Mouse (Mus musculus): Measurements from ENCODE around the gene Ptprf. TPM values are rescaled to one million over a fixed set of nuclear protein-coding genes. Genes with fewer than 3 reads are reported as not detected.

Gene Ptprf
- 0.15 and 0.50 TPM in 2 replicates for total RNA-seq (2017)

DNA sequence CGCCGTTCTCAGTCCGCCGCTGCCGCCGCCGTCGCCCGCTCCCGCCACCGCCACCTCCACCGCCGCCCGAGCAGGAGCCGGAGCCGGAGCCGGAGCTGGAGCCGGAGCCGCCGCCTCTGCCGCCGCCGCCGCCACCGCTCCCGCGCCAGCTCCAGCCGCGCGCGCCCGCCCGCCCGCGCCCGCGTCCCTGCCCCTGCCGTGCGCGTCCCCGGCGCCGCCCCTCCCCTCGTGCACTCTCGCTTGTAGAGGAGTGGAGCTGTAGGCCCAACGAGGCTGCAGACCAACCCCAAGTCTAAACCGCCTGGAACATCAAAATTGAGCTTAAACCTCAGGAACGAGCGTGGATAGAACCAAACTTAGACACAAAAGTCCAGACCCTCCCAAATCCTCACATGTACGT lies at the start of gene Ptprf:
Gene Ptprf (minus strand): TSS at position 175 of the 400 bp plus-strand sequence.
- no peak for ATAC-seq (replicated peaks; ENCODE audit: low read depth, poor library complexity, severe bottlenecking)

DNA sequence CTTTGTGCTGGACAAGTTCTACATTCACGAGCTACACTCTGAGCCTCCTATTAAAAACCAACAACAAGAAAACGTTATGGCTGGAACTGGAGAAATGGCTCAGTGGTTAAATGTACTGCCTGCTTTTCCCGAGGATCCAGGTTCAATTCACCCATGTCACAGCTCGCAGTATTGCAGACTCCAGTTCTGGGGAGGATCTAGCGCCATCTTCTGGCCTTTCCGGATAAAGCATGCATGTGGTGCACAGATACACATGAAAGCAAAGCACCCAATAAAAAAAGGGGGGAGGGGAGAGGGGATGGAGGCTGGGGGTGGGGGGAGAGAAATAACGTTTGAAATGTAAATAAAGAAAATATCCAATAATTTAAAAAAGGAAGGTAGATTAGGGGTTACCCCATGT lies 45.5 kb upstream of the Ptprf start:
- ATAC-seq (replicated peaks; ENCODE audit: low read depth, poor library complexity, severe bottlenecking), result peak; percentile 89; the same call in 1 of the 2 replicates

DNA sequence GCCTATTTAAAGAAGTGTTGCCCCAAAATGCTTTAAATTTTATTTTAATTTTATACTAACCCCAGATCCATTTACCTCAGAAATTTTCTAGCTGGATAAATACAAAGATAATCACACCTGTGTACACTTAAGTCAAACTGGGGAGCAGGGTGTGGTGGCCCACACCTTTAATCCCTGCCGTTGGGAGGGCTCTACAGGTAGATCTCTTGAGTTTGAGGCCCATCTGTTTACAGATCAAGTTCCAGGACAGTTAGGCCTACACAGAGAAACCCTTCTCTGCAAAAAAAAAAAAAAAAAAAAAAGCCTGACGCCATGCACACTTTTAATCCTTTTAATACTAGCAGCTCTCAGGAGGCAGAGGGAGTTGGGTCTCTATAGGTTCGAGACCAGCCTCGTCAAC lies 44.8 kb upstream of the Ptprf start:
- no peak for ATAC-seq (replicated peaks; ENCODE audit: low read depth, poor library complexity, severe bottlenecking)

DNA sequence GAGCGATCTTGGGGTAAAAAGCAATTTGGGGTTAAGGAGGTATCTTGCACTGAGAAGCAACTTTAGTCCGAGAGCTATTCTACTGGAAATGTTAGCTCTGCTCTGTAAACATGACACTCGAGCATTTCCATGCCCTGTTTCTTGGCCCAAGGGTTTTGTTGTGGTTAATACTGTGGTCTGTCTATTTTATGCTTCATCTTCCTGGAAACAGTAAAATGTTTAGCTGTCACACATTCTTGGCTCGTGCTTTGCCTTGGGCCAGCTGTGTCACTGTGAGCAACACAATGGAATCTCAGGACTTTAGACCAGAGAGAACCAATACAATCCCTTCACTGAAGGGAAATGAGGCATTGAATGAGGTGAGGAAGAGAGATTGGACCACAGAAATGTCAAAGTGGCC lies 40.6 kb upstream of the Ptprf start:
- peak; percentile 45; the same call in 1 of the 2 replicates for ATAC-seq (replicated peaks; ENCODE audit: low read depth, poor library complexity, severe bottlenecking)

DNA sequence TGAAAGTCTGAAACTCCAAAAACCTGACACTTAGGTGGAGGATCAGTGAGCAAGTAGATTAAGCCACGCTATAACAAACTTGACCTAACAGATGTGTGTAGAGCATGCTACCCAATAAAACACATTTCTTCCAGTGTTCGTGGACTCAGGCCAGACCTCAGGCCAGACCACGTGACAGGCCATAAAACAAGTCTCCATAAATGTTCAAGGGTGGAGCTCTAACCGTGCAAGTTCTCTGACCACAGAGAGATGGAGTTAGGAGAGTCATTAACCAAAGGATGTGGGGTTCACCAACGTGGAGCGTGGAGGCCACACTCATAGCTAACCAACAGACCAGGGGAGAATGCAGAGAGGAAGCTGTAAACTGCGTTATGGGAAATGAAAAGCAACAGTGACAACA lies 35.3 kb upstream of the Ptprf start:
- peak; percentile 100 for ATAC-seq (replicated peaks; ENCODE audit: low read depth, poor library complexity, severe bottlenecking)

DNA sequence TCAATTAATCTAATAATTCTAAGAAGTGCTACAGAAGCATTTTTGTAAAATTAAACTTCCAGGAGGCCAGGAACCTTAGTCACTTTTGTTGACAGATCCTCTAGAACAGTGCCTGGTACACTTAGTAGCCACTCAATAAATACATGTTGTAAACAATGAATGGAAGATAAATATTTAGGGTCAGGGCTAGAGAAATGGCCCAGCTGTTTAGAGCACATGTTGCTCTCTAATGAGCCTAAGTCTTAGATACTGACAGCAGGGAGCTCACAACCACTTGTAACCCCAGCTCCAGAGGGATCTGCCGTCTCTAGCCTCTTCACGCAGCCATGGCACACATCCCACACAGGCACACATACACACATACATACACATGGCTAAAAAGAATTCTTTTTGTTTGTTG lies 29.4 kb upstream of the Ptprf start:
- ATAC-seq (replicated peaks; ENCODE audit: low read depth, poor library complexity, severe bottlenecking), result no peak

DNA sequence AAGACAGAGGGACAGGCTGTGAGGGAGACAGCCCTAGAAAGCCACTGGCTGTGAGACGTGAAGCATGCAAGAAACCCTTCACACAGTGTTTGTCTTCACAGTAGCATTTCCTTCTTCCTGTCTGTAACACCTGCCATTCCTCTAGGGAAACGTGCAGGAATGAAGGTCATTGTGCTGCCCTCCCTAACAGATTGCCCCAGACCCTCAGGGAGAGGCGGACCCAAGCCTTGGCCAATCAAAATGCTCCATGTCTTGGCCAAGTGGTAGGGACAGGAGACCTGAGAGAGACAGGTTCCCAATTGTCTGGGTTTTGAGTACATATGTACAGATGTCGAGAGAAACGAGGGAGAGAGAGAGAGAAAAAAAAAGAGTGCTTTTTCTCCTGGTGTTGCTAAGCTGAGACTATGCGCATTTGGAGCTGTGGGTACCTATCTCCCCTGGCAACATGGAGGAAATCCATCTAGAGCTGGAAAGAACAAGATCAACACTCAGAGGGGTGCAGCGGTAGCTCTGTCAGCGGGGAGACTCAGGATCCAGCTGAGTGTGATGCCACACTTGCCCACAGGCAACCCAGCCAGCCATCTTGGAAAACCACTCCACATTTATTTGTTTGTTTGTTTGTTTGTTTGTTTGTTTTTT lies 28.6 kb upstream of the Ptprf start:
- no peak for ATAC-seq (replicated peaks; ENCODE audit: low read depth, poor library complexity, severe bottlenecking)

DNA sequence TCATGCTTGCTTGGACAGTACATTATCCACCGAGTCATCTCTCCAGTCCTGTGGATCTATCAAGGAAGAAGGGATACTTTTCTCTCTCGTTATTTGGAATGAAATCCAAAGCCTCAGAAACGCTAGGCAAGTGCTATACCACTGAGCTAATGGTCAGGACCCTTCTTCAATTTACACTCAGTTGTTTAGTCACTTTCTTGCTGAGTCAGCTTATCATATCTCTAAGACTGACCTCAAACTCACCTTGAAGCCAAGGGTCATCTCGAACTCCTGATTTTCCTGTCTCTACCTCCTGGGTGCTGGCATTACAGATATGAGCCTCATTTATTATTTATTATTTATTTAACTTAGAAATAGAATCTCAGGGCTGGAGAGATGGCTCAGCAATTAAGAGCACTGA lies 25.5 kb upstream of the Ptprf start:
- ATAC-seq (replicated peaks; ENCODE audit: low read depth, poor library complexity, severe bottlenecking), result no peak

DNA sequence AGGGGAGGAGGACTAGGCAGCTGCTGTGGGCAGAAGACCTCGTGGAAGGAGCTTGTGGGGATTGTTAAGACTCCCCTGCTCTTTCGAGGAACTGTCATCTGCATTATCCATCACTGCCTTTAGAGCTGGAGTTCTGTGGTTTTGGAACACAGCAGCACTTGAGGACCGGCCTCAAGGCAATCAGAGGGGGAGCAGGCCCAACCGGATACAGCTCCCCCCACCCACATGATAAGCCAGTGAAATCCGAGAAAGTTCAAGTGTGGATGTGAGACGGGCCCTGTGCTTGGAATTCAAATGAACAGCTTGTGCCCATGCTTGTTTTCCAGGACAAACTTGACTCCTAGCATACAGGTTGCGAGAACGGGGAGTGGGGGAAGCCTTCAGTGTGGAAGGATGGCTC lies 24.1 kb upstream of the Ptprf start:
- no peak for ATAC-seq (replicated peaks; ENCODE audit: low read depth, poor library complexity, severe bottlenecking)

DNA sequence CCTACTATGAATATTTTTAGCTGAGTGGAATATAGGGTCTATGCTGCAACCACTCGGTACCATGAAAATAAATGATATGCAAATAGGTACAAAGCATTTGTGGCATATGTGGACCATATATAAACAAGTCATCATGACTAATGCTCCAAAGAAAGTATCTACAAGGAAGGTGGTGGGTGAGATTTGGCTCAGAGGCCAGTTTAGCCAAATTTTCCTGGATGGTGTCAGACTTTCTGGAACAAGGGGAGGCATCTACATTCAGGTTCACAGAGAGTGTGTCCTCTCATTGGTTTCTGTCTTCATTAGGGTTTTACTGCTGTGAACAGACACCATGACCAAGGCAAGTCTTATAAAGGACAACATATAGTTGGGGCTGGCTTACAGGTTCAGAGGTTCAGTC lies 19.3 kb upstream of the Ptprf start:
- ATAC-seq (replicated peaks; ENCODE audit: low read depth, poor library complexity, severe bottlenecking), result no peak

DNA sequence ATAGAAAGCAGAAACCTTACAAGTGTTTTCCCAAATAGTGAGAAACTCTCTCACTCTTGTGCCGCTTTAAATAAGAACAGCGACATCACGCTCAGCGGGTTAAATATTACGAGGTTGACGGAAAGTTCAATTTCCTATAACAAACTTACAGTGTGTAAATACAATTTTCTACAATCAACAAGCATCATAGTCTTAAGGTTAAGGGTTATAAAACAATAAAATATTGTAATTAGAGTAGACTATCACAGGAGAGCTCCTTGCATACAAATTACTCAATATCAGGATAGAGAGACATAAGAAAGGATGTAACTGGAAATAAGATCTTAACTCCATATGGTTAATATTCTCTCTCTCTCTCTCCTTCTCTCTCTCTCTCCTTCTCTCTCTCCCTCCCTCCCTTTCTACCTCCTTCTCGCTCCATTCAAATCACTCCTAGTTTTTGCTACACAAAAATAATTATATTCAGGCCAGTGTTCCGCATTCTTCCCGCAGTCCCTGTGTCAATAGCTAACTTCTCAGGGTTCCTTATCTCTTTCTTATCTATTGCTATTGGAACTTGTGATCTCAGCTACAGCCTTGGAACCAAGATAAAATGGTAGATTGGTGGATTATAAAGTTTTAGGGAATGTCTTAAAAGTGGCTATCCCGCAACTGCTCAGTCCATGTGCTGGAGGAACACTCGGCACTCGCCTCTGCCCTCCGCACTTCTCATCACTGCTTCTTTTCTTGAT lies 16.5 kb upstream of the Ptprf start:
- ATAC-seq (replicated peaks; ENCODE audit: low read depth, poor library complexity, severe bottlenecking), result no peak

DNA sequence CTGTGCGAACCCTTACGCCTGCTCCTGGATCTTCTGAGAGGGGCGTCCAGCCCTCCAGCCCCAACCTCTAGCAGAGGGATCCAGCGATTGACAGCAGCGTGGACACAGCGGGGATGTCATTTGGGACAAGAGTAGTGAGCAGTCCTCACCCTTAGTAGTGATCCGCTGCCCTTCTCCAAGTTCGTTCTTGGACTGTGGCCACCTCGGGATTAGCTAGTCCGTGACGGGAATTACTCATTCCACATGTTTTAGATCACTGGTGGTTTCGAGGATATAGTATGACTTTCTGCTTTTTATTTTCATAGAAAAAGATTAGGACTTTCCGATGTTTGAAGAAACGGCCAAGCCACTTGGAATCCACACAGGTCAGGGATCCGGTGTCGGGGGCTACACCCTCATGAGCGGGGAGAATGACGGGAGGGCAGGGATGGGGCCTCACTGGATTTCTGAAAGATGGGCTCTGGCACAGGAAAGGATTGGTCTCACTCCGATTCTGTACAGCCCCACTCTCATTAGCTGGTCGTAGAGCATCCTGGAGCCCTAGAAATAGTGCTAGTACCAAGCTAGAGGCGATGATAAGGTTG lies 15.0 kb upstream of the Ptprf start:
- no peak for ATAC-seq (replicated peaks; ENCODE audit: low read depth, poor library complexity, severe bottlenecking)

DNA sequence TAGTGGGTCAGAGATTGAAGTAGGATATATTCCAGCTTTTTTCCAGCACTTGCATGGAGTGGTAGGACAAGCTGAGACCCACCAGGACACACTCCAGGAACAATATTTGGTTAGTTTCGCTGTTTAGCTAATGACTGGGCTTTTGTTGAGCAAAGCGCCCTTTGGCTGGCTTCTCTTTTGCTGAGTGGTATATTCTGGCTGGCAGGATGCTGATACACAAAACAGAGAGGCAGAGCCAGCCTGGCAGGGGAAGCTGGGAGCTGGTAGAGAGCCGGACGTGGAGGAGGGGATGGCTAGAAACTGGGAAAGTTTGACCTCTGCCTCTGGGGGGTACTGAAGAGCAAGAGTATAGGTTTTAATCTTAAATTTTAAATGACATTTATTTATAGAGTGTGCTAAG lies 13.8 kb upstream of the Ptprf start:
- ATAC-seq (replicated peaks; ENCODE audit: low read depth, poor library complexity, severe bottlenecking), result no peak

DNA sequence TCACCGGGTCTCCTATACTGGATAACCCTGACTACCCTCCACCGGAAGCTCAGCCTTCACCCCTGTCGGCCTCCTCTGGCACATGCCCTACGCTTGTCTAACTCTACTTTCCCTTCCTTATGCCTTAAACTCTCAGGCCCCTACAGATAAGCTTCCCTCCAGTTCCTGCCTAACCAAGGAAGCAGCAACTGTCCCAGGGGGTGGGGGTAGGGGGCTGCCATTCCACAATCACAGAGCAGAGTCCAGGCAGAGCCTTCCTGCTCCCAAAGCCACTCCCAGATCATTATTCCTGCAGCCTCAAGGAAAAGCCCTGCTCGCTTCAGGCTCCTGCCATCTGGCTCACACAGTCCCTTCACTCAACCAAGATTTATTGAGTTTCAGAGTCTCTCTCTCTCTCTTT lies 6.6 kb upstream of the Ptprf start:
- ATAC-seq (replicated peaks; ENCODE audit: low read depth, poor library complexity, severe bottlenecking), result peak; percentile 40; the same call in 1 of the 2 replicates

DNA sequence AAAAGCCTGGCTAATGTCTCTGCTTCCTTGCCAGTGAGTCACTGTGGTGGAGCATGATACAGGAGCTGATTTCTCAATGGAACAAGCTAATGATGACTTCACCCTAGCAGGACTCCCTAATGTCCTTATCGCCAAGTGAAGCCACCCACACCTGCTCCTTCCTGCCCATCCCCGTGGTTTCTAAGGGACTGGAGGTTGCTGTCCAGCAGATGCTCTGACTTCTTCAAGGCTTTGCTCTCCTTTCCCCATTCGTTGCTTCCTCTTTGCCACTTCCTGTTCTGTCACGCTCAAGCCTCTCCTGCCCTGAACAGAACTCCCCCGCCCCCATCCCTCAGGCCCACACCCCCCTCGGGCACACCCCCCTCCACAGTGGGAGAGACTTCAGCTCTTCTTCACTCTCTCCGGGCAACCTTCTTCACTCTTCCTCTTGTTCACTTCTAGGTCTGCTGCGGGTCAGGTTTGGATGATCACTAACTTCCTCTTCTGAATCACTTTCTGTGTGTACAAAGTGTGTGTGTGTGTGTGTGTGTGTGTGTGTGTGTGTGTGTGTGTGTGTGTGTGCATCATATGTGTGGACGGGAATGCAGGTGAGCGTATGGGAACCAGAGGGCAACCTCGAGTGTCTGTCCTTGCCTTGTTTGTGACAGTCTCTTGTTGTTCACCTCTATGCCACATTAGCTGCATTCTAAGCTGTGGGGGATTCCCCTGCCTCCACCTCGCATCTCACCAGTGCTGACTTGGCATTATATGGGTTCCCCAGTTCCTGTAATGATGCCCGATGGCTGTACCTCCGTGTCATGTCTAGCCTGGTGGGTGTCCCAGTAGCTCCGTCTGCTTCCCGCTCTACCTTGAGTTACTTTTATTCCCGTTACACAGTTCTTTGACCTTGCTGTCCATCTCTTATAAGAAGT lies 4.7 kb upstream of the Ptprf start:
- peak; percentile 70 for ATAC-seq (replicated peaks; ENCODE audit: low read depth, poor library complexity, severe bottlenecking)

DNA sequence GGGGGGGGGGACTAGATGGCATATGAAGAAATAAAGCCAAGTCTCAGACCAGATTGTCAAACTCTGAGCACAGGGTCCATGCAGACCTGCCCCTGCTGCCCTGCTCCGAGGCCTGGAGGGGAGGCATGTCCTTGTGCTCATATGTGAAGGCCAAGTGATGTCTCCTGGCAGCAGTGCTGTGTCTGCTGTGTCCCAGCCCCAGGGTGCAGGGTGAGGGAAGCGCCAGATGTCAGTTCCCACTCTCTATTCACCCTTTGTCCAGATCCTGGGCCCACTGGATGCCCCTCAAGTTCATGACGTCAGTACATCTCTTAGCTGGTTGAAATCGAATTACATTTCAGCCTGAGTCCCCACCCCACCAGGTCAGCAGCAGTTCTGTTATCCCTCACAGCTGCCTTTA lies 3.6 kb upstream of the Ptprf start:
- no peak for ATAC-seq (replicated peaks; ENCODE audit: low read depth, poor library complexity, severe bottlenecking)

DNA sequence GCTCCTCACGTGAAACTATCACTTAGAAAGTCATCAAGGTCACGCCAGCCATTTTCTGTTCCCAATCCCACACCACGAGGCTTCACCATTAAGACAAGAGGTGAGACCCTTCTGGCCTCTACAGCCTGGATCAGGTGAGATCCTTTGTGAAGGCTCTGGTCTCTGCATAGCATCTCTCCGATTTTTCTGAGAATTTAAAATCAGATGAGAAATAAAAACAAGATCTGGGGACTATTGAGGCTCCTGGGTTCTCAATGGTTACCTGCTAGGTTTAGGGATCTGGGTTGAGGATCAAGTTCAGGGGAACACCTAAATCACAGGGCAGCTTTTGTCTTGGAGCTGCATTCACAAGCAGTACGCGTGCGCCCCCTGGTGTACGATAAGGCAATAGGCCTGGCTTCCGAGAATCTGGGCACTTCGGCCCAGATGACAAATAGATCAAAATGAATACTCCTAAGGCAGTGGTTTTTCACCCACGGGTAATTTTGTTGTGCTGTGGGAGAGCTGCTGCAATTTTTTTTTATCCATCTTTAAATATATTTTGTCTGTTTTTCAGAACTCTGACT lies 1.6 kb upstream of the Ptprf start:
- peak; percentile 40 for ATAC-seq (replicated peaks; ENCODE audit: low read depth, poor library complexity, severe bottlenecking)

DNA sequence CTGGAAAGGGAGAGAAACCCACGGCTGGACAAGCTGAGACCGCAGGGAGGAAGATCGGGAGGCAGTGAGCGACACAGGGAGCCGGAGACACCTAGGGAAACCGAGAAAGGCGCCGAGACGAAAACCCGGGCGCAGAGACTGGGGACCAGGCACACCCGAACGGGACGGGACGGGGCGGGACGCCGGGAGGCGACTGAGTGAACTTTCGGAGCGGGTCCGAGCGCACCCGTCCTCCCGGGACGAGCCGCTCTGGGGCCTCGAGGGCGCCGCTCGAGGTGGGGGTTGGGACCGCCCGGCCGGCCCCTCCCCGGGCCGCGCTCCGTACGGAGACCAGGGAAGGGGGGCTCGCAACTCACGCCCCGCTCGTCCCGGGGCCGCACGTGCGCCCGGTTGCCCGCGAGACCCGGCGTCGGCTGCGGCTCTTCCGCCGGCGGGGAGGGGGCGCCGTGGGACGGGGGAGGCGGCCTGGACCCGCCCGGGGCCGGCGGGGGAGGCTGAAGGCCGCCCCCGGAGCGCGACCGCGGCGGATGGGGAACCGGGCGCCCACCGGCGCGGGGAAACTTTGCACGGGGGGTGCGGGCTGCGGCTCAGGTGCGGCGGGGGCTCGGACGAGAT lies 682 bp downstream of the Ptprf start:
- ATAC-seq (replicated peaks; ENCODE audit: low read depth, poor library complexity, severe bottlenecking), result no peak; the same call in 1 of the 2 replicates

DNA sequence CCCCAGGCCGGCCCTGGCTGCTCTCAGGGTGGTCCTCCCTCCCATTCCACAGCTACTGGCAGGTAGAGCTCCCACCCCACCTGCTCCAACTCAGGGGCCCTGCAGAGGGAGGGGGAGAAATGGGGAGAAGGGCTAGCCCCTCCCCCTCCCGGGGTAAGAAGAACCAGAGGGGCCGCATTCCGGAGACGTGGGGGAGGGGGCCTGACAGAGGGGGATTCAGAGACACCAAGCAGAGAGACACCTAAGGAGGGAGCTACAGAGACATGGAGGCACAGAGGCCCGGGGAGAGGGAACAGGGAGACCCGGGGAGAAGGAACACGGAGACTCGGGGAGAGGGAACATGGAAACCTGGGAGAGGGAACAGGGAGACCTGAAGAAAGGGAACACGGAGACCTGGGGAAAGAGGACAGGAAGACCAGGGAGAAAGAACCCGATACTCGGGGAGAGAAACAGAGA lies 1.2 kb downstream of the Ptprf start:
- no peak for ATAC-seq (replicated peaks; ENCODE audit: low read depth, poor library complexity, severe bottlenecking)

DNA sequence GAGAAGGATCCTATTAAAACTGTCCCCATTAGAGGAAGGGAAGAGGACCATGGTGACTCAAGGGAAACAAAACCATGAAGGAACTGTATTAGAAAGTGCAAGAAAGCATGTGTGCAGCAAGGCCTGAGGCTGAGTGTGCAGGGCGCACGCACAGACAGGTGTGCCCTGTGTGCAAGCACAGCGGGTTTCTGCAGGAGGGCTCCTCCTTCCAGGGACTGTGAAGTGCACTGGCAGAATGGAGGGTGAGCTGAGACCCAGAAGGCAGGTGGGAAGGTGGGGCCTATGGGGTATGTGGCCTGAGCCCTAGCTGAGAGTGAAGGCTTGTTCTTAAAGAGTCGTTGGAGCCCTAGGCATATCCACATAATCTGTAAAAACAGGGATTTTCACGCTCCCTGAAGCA lies 1.9 kb downstream of the Ptprf start:
- no peak for ATAC-seq (replicated peaks; ENCODE audit: low read depth, poor library complexity, severe bottlenecking)
